Mouse (Mus musculus) heart, postnatal 4 days (tissue): ENCODE data around the gene Itgav. TPM values are rescaled to one million over a fixed set of nuclear protein-coding genes. Genes with fewer than 3 reads are reported as not detected.
A peak's percentile ranks its signal among the peaks of the same experiment; 100 is the strongest.

Source experiments
- DNase-seq: peaks from one replicate; pipeline ENCODE4 v3.0.0; 2021
- total RNA-seq, 2 experiments: library from RNA; stranded (reverse); gene quantifications; 2 replicates each; pipeline ENCODE4 v1.2.3; 2021

Itgav gene
- 10 to 100 TPM; 57.2 to 64.7 TPM for total RNA-seq

- DNase-seq, result peak; percentile 94
Measured at GRCm38 (mm10) chr2:83723921-83724826, at the start of gene Itgav. Itgav (plus strand) TSS chr2:83724397.

GRCm38 (mm10) chr2:83674421-83674820, 49.8 kb upstream of the Itgav start:
- DNase-seq, result no peak

GRCm38 (mm10) chr2:83674896-83675295, 49.3 kb upstream of the Itgav start:
- DNase-seq, result no peak

- no peak for DNase-seq
Measured at GRCm38 (mm10) chr2:83675681-83676080, 48.5 kb upstream of the Itgav start.

GRCm38 (mm10) chr2:83676226-83676870, 47.8 kb upstream of the Itgav start:
- DNase-seq, result no peak

GRCm38 (mm10) chr2:83681332-83681731, 42.9 kb upstream of the Itgav start:
- no peak for DNase-seq

GRCm38 (mm10) chr2:83681785-83682184, 42.4 kb upstream of the Itgav start:
- DNase-seq, result no peak

GRCm38 (mm10) chr2:83682282-83682681, 41.9 kb upstream of the Itgav start:
- no peak for DNase-seq

- no peak for DNase-seq
Measured at GRCm38 (mm10) chr2:83683731-83684519, 40.3 kb upstream of the Itgav start.

GRCm38 (mm10) chr2:83684691-83685090, 39.5 kb upstream of the Itgav start:
- DNase-seq, result no peak

GRCm38 (mm10) chr2:83690372-83690771, 33.8 kb upstream of the Itgav start:
- DNase-seq, result no peak

GRCm38 (mm10) chr2:83692651-83693545, 31.3 kb upstream of the Itgav start:
- DNase-seq, result no peak

- no peak for DNase-seq
Measured at GRCm38 (mm10) chr2:83694061-83694460, 30.1 kb upstream of the Itgav start.

- DNase-seq, result no peak
Measured at GRCm38 (mm10) chr2:83695345-83696247, 28.6 kb upstream of the Itgav start.

- no peak for DNase-seq
Measured at GRCm38 (mm10) chr2:83698484-83698883, 25.7 kb upstream of the Itgav start.

- DNase-seq, result no peak
Measured at GRCm38 (mm10) chr2:83699324-83699723, 24.9 kb upstream of the Itgav start.

GRCm38 (mm10) chr2:83700667-83701066, 23.5 kb upstream of the Itgav start:
- no peak for DNase-seq

GRCm38 (mm10) chr2:83702411-83702810, 21.8 kb upstream of the Itgav start:
- DNase-seq, result no peak

- peak; percentile 27 for DNase-seq
Measured at GRCm38 (mm10) chr2:83705580-83706158, 18.5 kb upstream of the Itgav start.

- no peak for DNase-seq
Measured at GRCm38 (mm10) chr2:83709896-83710524, 14.2 kb upstream of the Itgav start.
